Mouse (Mus musculus) hindbrain, embryonic 11.5 days (tissue): ENCODE measurements around the gene Antxrl. TPM values are rescaled to one million over a fixed set of nuclear protein-coding genes. Genes with fewer than 3 reads are reported as not detected.
A peak's percentile ranks its signal among the peaks of the same experiment; 100 is the strongest.

ENCODE experiments used
- ATAC-seq: fragments of 200-750 bp; cut with Nextera tagmentation; 2 replicates; pipeline ENCODE4 v1.8.0; 2017; ENCODE audit warnings: mild to moderate bottlenecking, moderate TSS enrichment, moderate library complexity; ENCODE audit not compliant: low FRiP score
- DNase-seq: peaks from one replicate; pipeline ENCODE4 v3.0.0-alpha.2; 2015; ENCODE audit warnings: low spot score
- H3K27ac ChIP-seq: fragments of 300-500 bp; sonication (generic); 2 replicates; pipeline ENCODE4 v1.5.1; 2014; ENCODE audit warnings: mild to moderate bottlenecking, low read depth, low read length
- H3K27me3 ChIP-seq: fragments of 300-500 bp; sonication (generic); 2 replicates; pipeline ENCODE4 v1.6.1; 2014; ENCODE audit warnings: mild to moderate bottlenecking, low read length, moderate library complexity, mixed read lengths; ENCODE audit not compliant: control insufficient read depth, insufficient read depth
- H3K36me3 ChIP-seq: fragments of 300-500 bp; sonication (generic); 2 replicates; pipeline ENCODE4 v1.6.1; 2014; ENCODE audit warnings: mild to moderate bottlenecking, low read length, moderate library complexity, mixed read lengths; ENCODE audit not compliant: control insufficient read depth, insufficient read depth
- H3K4me1 ChIP-seq: fragments of 300-500 bp; sonication (generic); replicated peaks from 2 replicates; pipeline ENCODE4 v1.6.1; 2014; ENCODE audit warnings: low read length, mixed read lengths; ENCODE audit not compliant: control insufficient read depth, insufficient read depth
- H3K4me2 ChIP-seq: fragments of 300-500 bp; sonication (generic); replicated peaks from 2 replicates; pipeline ENCODE4 v1.6.1; 2014; ENCODE audit warnings: mild to moderate bottlenecking, low read depth, low read length
- H3K4me3 ChIP-seq: fragments of 300-500 bp; sonication (generic); 2 replicates; pipeline ENCODE4 v1.5.1; 2014; ENCODE audit warnings: low read depth, low read length
- H3K9ac ChIP-seq: fragments of 300-500 bp; sonication (generic); 2 replicates; pipeline ENCODE4 v1.6.1; 2014; ENCODE audit warnings: low read depth, low read length
- H3K9me3 ChIP-seq: fragments of 300-500 bp; sonication (generic); 2 replicates; pipeline ENCODE4 v1.6.1; 2016; ENCODE audit warnings: low read length; ENCODE audit not compliant: control insufficient read depth
- WGBS: fragments of 180-500 bp; shearing (Covaris S2); extraction: QIAGEN DNeasy Blood & Tissue Kit; methylation state at CpG from one replicate; pipeline ENCODE4 v1.1.7; 2014; 5-methylcytosine and 5-hydroxymethylcytosine counted together
- polyA plus RNA-seq: library from polyadenylated mRNA; unstranded; fragments of >200 nt; fragmentation: Nextera tagmentation; extraction: Ambion mirVana; gene quantifications from 2 replicates; pipeline ENCODE4 v1.2.1, GENCODE M21; 2014

The Antxrl gene
- polyA plus RNA-seq, 1 experiment from 2014 or later: not detected

DNA sequence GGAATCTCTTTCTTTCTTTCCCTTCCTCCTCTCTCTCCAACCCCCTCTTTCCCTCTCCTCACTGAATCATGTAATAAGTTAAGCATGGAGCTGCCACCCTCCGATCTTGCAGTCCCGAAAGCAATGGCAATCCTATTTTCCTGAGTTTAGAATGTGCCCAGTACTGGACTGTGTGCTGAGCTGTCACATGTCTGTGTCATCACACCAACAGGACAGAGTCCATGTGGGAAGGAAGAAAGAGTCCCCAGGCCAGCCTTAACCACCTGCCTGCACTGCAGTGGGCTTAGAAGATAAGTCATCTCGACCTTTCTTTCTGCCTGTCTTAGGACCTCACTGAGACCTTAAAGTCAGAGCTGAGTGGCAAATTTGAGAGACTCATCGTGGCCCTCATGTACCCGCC is 39.0 kb downstream of the Antxrl start:
- H3K4me2 ChIP-seq: no peak overlapping the region
- no peaks in the 10 kb centered on the region for H3K36me3 ChIP-seq
- no peaks in the 10 kb centered on the region for H3K27me3 ChIP-seq
- ATAC-seq (no peak), DNase-seq (no peak)
- no peak overlapping the region for H3K27ac ChIP-seq
- 86% methylated on average over 5 of the region's 5 CpGs for WGBS
- no peak overlapping the region for H3K4me3 ChIP-seq
- H3K9me3 ChIP-seq: no peaks in the 10 kb centered on the region
- no peaks in the 10 kb centered on the region for H3K4me1 ChIP-seq
- H3K9ac ChIP-seq: no peak overlapping the region

GRCm38 (mm10) chr14:34092856-34093255 is 40.3 kb downstream of the Antxrl start:
- no peaks in the 10 kb centered on the region for H3K27me3 ChIP-seq
- no peak overlapping the region for H3K4me3 ChIP-seq
- no peaks in the 10 kb centered on the region for H3K36me3 ChIP-seq
- ATAC-seq: no peak
- no peak overlapping the region for H3K27ac ChIP-seq
- H3K4me1 ChIP-seq: no peaks in the 10 kb centered on the region
- 100% methylated on average over 1 of the region's 1 CpGs for WGBS
- no peak overlapping the region for H3K9ac ChIP-seq
- H3K4me2 ChIP-seq: no peak overlapping the region
- DNase-seq: no peak
- H3K9me3 ChIP-seq: no peaks in the 10 kb centered on the region

GRCm38 (mm10) chr14:34096161-34096560 is 43.7 kb downstream of the Antxrl start:
- Histone ChIP-seq H3K27ac (no peak overlapping the region), H3K4me1 (no peaks in the 10 kb centered on the region), H3K4me3 (no peak overlapping the region), H3K36me3 (no peaks in the 10 kb centered on the region), H3K9ac (no peak overlapping the region), H3K4me2 (no peak overlapping the region), H3K9me3 (no peaks in the 10 kb centered on the region), H3K27me3 (no peaks in the 10 kb centered on the region)
- ATAC-seq (no peak), DNase-seq (no peak)
- 85% methylated on average over 5 of the region's 5 CpGs for WGBS

DNA sequence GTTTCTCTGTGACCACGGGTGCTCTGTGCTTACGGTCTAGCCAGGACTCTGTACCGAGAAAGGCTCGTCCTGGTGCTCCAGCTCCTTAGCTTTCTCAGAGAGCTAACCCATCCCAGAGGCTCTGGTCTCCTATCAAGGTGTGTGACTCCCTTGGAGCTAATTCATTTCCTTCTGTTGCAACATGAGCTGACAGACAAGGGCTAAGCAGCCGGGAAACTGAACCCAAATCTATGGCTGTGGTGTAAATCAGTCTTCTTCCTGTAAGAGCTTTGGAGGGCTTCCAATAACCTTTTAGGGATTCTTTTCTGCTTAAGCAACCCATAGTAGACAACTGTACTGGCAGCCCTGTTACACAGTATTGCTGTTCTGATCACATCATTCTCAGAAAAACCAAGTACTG is 50.1 kb downstream of the Antxrl start, which contains the start of gene A630023A22Rik:
Gene A630023A22Rik (minus strand): TSS at position 154 of the 400 bp plus-strand sequence.
- no peak within 1 kb of the TSS for H3K27ac ChIP-seq
- no peak within 1 kb of the TSS for H3K4me2 ChIP-seq
- H3K27me3 ChIP-seq: no peaks in the 10 kb centered on the region
- no peaks in the 10 kb centered on the region for H3K9me3 ChIP-seq
- ATAC-seq (no peak), DNase-seq (no peak)
- no peak within 1 kb of the TSS for H3K4me3 ChIP-seq
- H3K36me3 ChIP-seq: no peaks in the 10 kb centered on the region
- H3K4me1 ChIP-seq: no peaks in the 10 kb centered on the region
- no peak within 1 kb of the TSS for H3K9ac ChIP-seq
- WGBS: 84% methylated on average over 5 of the region's 5 CpGs

GRCm38 (mm10) chr14:34103855-34104254 is 51.3 kb downstream of the Antxrl start:
- H3K9ac ChIP-seq: no peak overlapping the region
- WGBS: 74% methylated on average over 3 of the region's 3 CpGs
- no peak overlapping the region for H3K4me2 ChIP-seq
- no peaks in the 10 kb centered on the region for H3K36me3 ChIP-seq
- no peak overlapping the region for H3K4me3 ChIP-seq
- no peak for DNase-seq
- H3K9me3 ChIP-seq: no peaks in the 10 kb centered on the region
- H3K27ac ChIP-seq: no peak overlapping the region
- no peaks in the 10 kb centered on the region for H3K4me1 ChIP-seq
- no peak for ATAC-seq
- H3K27me3 ChIP-seq: no peaks in the 10 kb centered on the region

GRCm38 (mm10) chr14:34104892-34105291 is 52.4 kb downstream of the Antxrl start:
- Histone ChIP-seq H3K9ac (no peak overlapping the region), H3K4me3 (no peak overlapping the region), H3K9me3 (no peaks in the 10 kb centered on the region), H3K27me3 (no peaks in the 10 kb centered on the region), H3K36me3 (no peaks in the 10 kb centered on the region), H3K4me1 (no peaks in the 10 kb centered on the region), H3K27ac (no peak overlapping the region), H3K4me2 (no peak overlapping the region)
- WGBS: 28% methylated on average over 8 of the region's 8 CpGs
- ATAC-seq (no peak), DNase-seq (peak; percentile 71)

DNA sequence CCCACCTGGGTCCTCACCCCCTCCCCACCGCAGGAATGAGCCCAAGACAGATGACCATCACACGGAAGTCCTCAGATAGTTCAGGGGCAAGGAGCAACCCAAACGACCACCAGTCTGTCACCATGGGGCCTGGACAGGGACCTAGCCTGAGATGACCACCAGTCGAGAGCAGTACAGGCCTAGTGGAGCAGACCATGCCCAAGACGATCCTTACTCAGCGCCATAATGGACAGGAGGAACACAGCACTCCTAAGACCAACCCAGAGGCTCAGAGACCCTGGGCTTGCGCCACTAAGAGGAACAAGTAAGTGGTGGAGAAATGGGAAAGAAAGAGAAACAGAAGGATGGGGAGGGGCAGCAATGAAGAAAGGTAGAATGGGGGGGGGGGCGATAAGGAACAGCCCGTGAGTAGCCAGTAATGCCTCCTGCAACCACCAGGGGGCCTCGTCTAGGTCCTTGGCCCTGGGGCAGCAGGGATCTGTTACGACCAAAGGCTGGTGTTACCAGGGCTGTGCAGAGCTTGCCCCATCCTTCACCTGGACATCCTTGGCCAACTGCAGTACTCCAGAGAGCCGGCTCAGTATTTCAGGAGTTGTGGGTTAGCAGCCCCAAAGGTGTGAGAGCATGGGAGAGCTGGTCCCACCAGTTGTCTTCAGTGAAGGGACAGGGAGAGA is 54.0 kb downstream of the Antxrl start:
- DNase-seq (peak; percentile 42), ATAC-seq (no peak)
- Histone ChIP-seq H3K27me3 (no peaks in the 10 kb centered on the region), H3K36me3 (no peaks in the 10 kb centered on the region), H3K4me3 (no peak overlapping the region), H3K4me1 (no peaks in the 10 kb centered on the region), H3K27ac (no peak overlapping the region), H3K9me3 (no peaks in the 10 kb centered on the region), H3K4me2 (no peak overlapping the region), H3K9ac (no peak overlapping the region)
- 59% methylated on average over 11 of the region's 12 CpGs for WGBS

DNA sequence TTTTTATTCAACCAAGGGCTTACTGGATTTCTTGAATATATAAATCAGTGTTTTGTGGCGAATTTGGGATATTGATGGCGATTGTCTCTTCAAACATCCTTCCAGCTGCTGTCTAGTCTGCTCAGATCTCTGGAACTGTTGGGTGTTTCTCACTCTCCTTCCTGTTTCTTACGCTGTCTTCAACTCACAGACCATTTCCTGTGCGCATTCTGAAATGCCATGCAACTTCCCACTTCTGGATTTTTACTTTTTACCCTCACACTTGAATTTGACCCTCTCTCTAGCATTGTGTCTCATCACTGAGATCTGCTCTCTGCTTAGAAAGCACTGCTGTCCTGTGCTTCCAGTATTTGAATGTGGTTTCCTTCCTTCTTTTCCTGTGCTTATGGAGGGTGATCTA is 55.1 kb downstream of the Antxrl start:
- no peaks in the 10 kb centered on the region for H3K4me1 ChIP-seq
- H3K27me3 ChIP-seq: no peaks in the 10 kb centered on the region
- H3K36me3 ChIP-seq: no peaks in the 10 kb centered on the region
- no peak overlapping the region for H3K4me3 ChIP-seq
- DNase-seq (no peak), ATAC-seq (no peak)
- WGBS: 88% methylated on average over 4 of the region's 4 CpGs
- no peak overlapping the region for H3K9ac ChIP-seq
- H3K4me2 ChIP-seq: no peak overlapping the region
- H3K27ac ChIP-seq: no peak overlapping the region
- no peaks in the 10 kb centered on the region for H3K9me3 ChIP-seq

- Histone ChIP-seq H3K27ac (no peak overlapping the region), H3K9me3 (no peaks in the 10 kb centered on the region), H3K27me3 (no peaks in the 10 kb centered on the region), H3K4me1 (no peaks in the 10 kb centered on the region), H3K36me3 (no peaks in the 10 kb centered on the region), H3K4me2 (no peak overlapping the region), H3K9ac (no peak overlapping the region), H3K4me3 (no peak overlapping the region)
- no peak for DNase-seq
- WGBS: 88% methylated on average over 4 of the region's 4 CpGs
- no peak for ATAC-seq
Observed at GRCm38 (mm10) chr14:34114311-34114710, 61.8 kb downstream of the Antxrl start.
